Mouse (Mus musculus) intestine, postnatal 0 days (tissue): ENCODE measurements at regions not wholly inside any gene's neighbourhood (a gene's known extent, or its start where the extent isn't known, plus 50 kb on each side); places are given as distances from the start of the nearest gene placed in this dataset.

ENCODE experiments used
- ATAC-seq: fragments of 200-750 bp; cut with Nextera tagmentation; 2 replicates; pipeline ENCODE4 v1.8.0; 2017; ENCODE audit warnings: mild to moderate bottlenecking, moderate TSS enrichment, moderate library complexity
- H3K27ac ChIP-seq: fragments of 300-500 bp; sonication (generic); 2 replicates; pipeline ENCODE4 v1.5.1; 2014; ENCODE audit warnings: mild to moderate bottlenecking, low read depth, low read length, moderate library complexity
- H3K27me3 ChIP-seq: fragments of 300-500 bp; sonication (generic); replicated peaks from 2 replicates; pipeline ENCODE4 v1.6.1; 2014; ENCODE audit warnings: low read length, mixed read lengths; ENCODE audit not compliant: control insufficient read depth, insufficient read depth
- H3K36me3 ChIP-seq: fragments of 300-500 bp; sonication (generic); 2 replicates; pipeline ENCODE4 v1.6.1; 2014; ENCODE audit warnings: mild to moderate bottlenecking, moderate library complexity; ENCODE audit not compliant: control insufficient read depth, insufficient read depth
- H3K4me1 ChIP-seq: fragments of 300-500 bp; sonication (generic); replicated peaks from 2 replicates; pipeline ENCODE4 v1.6.1; 2014; ENCODE audit warnings: antibody characterized with exemption, low read length, mixed read lengths; ENCODE audit not compliant: control insufficient read depth, insufficient read depth
- H3K4me2 ChIP-seq: fragments of 300-500 bp; sonication (generic); replicated peaks from 2 replicates; pipeline ENCODE4 v1.6.1; 2014; ENCODE audit warnings: low read depth, mild to moderate bottlenecking, moderate library complexity
- H3K4me3 ChIP-seq: fragments of 300-500 bp; sonication (generic); 2 replicates; pipeline ENCODE4 v1.5.1; 2014; ENCODE audit warnings: low read depth, low read length
- H3K9ac ChIP-seq: fragments of 300-500 bp; sonication (generic); 2 replicates; pipeline ENCODE4 v1.6.1; 2014; ENCODE audit warnings: mild to moderate bottlenecking, low read depth, low read length
- H3K9me3 ChIP-seq: fragments of 300-500 bp; sonication (generic); 2 replicates; pipeline ENCODE4 v1.6.1; 2016; ENCODE audit warnings: mixed run types; ENCODE audit not compliant: control insufficient read depth
- CTCF ChIP-seq: sonication (generic); IDR thresholded peaks from 2 replicates; pipeline ENCODE4 v1.5.1; 2016; ENCODE audit warnings: low read depth, mild to moderate bottlenecking, control low read depth, antibody characterized with exemption, moderate library complexity
- WGBS: fragments of 180-500 bp; shearing (Covaris S2); extraction: QIAGEN DNeasy Blood & Tissue Kit; methylation state at CpG from one replicate; pipeline ENCODE4 v1.1.7; 2014; 5-methylcytosine and 5-hydroxymethylcytosine counted together

DNA sequence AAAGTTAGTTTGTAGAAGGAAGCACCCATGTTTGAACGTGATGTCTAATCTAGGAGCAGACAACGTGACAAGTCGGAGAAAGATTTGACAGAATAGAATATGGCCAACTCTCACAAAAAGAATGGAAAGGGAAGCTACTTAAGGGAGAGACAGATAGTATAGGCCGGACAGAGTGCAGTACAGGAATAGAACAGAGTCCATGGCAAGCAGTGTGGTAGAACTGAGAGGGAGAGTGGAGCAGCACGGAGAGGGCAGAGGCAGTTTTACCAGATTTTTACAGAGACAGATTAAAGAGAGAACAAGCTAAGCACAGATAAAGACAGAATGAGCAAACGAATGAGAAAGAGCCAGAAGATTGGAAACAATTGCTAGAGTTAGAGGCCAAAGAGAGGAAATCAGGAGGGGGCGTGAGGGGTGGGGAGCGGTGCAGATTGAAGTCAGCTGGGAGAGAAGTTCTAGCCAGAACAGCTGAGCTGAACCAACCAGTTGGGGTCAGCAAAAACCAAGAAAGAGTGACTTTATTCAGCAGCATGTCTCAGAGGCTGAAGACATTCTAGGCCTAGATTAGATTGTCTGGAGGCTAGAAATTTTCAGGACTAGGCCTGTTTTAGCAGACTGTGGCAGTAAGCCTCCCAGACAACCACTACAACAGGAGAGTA, 464.1 kb downstream of the Gm9195 start:
- ATAC-seq = no peak
- WGBS = 41% methylated on average over 8 of the region's 8 CpGs

DNA sequence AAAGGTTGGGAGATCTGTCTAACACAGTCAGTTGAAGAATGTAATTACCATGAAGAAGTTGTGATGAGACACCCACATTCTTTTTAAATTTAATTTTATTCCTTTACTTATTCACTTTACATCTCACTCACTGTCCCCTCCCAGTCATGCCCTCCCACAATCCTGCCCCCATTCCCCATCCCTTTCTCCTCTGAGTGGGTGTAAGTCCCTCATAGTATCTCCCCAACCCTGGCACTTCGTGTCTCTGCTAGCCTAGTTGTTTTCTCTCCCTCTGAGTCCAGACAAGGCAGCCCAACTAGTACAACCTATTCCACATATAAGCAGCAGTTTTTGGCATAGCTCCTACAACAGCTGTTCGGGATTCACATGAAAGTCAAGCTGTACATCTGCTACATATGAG, 487.3 kb downstream of the Gm9195 start:
- no peak overlapping the region for H3K9ac ChIP-seq
- no peaks in the 10 kb centered on the region for H3K27me3 ChIP-seq
- H3K36me3 ChIP-seq = no peaks in the 10 kb centered on the region
- H3K4me1 ChIP-seq = no peaks in the 10 kb centered on the region
- WGBS = 68% methylated on average over 2 of the region's 2 CpGs
- no peak overlapping the region for H3K27ac ChIP-seq
- no peak for TF ChIP-seq CTCF
- H3K9me3 ChIP-seq = no peaks in the 10 kb centered on the region
- no peak overlapping the region for H3K4me3 ChIP-seq
- no peak overlapping the region for H3K4me2 ChIP-seq
- ATAC-seq = no peak

More for the DNA sequence above, 464.1 kb downstream of the Gm9195 start:
- H3K4me1 ChIP-seq = no peaks in the 10 kb centered on the region
- no peak overlapping the region for H3K9ac ChIP-seq
- no peak overlapping the region for H3K4me2 ChIP-seq
- H3K27me3 ChIP-seq = no peaks in the 10 kb centered on the region
- no peaks in the 10 kb centered on the region for H3K9me3 ChIP-seq
- H3K36me3 ChIP-seq = no peaks in the 10 kb centered on the region
- TF ChIP-seq CTCF = peak; percentile 49
- H3K4me3 ChIP-seq = no peak overlapping the region
- no peak overlapping the region for H3K27ac ChIP-seq

DNA sequence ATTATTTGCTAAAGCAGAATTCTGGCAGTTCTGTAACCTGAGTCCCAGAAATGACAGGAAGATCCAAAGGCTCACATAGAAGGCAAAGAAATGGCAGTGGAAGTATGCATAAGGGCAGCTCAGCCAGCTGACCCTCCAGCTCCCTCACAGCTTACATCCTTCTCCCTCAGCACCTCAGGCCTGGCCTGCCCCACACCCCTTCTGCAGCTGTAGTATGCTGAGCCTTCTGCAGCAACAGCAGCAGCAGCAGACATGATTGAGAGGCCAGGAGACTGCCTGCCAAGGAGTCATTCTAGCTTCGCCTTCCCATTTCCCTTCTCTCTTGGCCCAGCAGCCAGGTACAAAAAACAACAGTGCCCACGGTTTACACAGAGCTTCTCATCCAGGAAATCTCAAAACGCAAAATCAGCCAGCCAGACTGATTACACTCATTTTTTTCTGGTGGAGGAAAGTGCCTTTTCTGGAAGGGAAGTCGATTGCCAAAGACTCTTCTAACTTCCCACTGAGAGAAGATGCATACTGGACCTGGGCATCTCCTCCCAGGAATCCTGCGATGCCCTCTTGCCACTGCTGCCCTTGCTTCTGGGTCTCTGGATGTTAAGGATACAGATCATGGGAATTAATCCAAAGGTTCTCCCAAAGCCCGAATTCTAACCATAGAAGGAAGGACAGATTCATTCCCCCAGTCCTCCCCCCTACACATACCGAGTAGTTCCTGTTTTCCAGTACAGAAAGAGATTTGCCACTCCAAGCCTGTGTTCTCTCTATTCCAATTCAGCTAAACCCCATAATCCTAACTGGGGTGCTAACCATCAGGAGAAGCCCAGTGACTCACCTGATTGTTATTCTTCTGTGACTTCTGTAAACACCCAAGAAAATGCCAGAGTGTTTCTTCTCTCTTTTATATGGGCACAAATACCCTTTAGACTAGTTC, 489.2 kb downstream of the Gm9195 start:
- H3K4me2 ChIP-seq = no peak overlapping the region
- H3K9ac ChIP-seq = no peak overlapping the region
- no peaks in the 10 kb centered on the region for H3K36me3 ChIP-seq
- H3K9me3 ChIP-seq = no peaks in the 10 kb centered on the region
- WGBS = 54% methylated on average over 7 of the region's 7 CpGs
- no peaks in the 10 kb centered on the region for H3K27me3 ChIP-seq
- H3K27ac ChIP-seq = no peak overlapping the region
- H3K4me3 ChIP-seq = no peak overlapping the region
- H3K4me1 ChIP-seq = no peaks in the 10 kb centered on the region
- no peak for ATAC-seq
- TF ChIP-seq CTCF = no peak

DNA sequence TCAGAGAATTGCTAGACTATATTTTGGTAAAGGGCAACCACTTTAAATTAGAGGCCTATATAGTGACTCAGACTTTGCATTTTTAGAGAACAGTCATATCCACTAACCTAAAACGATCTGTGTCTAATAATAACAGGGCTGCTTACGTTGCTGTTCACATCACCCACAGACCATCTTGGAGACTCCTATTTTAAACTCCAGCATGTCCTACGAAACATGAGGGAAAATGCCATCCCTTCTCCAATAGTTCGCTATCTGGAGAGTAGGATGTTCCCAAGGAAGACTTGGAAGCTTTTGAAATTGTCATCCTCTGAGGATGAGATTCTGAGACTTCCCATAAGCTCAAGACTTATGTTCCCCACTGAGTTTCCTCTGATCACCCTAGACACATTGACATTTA, 518.6 kb downstream of the Gm9195 start:
- ATAC-seq = no peak
- no peaks in the 10 kb centered on the region for H3K9me3 ChIP-seq
- TF ChIP-seq CTCF = no peak
- no peak overlapping the region for H3K4me2 ChIP-seq
- H3K36me3 ChIP-seq = no peaks in the 10 kb centered on the region
- H3K4me3 ChIP-seq = no peak overlapping the region
- no peaks in the 10 kb centered on the region for H3K27me3 ChIP-seq
- H3K4me1 ChIP-seq = no peaks in the 10 kb centered on the region
- H3K27ac ChIP-seq = no peak overlapping the region
- 85% methylated on average over 4 of the region's 4 CpGs for WGBS
- no peak overlapping the region for H3K9ac ChIP-seq

DNA sequence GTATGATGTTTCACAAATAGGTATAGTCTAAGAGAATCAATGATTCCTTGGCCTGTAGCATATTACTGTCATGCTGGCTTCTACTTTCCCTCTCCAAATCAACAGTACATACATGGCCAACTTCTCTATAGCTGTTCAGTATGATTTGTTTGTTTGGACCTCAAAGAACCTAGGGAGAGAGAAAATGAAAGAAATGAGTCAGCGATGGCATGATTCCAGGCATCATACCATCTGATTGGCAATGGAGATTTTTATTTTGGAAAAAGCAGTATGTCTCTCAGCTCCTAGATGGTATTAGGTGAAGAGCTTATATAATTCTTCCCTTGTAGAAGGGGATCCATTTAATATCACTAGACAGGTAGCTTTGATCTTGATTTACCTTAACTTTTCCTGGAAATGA, 519.1 kb downstream of the Gm9195 start:
- no peak for TF ChIP-seq CTCF
- Histone ChIP-seq H3K9me3 (no peaks in the 10 kb centered on the region), H3K9ac (no peak overlapping the region), H3K4me2 (no peak overlapping the region), H3K36me3 (no peaks in the 10 kb centered on the region), H3K4me1 (no peaks in the 10 kb centered on the region), H3K4me3 (no peak overlapping the region), H3K27me3 (no peaks in the 10 kb centered on the region), H3K27ac (no peak overlapping the region)
- 94% methylated on average over 1 of the region's 1 CpGs for WGBS
- no peak for ATAC-seq

DNA sequence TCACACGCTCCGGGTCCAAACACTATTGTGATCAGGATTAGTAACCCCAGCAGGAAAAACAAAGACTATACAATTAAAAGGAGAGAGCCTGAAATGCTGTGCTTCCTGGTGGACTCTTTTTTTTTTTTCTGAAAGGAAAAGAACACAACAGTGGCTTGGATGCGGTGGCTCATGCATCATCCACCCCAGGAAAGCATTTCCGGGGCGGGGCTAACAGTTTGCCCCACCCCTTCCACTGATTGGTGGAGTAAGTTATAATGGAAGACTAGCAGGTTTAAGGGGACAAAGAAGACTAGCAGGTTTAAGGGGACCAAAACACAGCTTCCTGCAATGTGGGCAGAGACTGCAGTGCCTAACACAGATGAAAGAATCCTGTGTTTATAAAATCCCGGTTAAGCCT, 524.0 kb downstream of the Gm9195 start:
- no peaks in the 10 kb centered on the region for H3K36me3 ChIP-seq
- 65% methylated on average over 6 of the region's 6 CpGs for WGBS
- no peak overlapping the region for H3K27ac ChIP-seq
- H3K4me1 ChIP-seq = no peaks in the 10 kb centered on the region
- no peaks in the 10 kb centered on the region for H3K27me3 ChIP-seq
- no peak overlapping the region for H3K4me2 ChIP-seq
- TF ChIP-seq CTCF = no peak
- ATAC-seq = no peak
- H3K4me3 ChIP-seq = no peak overlapping the region
- no peak overlapping the region for H3K9ac ChIP-seq
- H3K9me3 ChIP-seq = no peaks in the 10 kb centered on the region
